Mouse (Mus musculus) E14TG2a.4 (cell line): ENCODE results near the gene BC048507.
A peak's percentile ranks its signal among the peaks of the same experiment; 100 is the strongest.

Experiments used
- H3K27me3 ChIP-seq: 2 replicates; pipeline ENCODE4 v1.6.1; 2014; ENCODE audit warnings: low read length, control low read depth; ENCODE audit not compliant: insufficient read depth
- H3K36me3 ChIP-seq: 2 replicates; pipeline ENCODE4 v1.6.1; 2014; ENCODE audit warnings: low read length, control low read depth; ENCODE audit not compliant: insufficient read depth
- H3K4me1 ChIP-seq: replicated peaks from 2 replicates; pipeline ENCODE4 v1.6.1; 2014; ENCODE audit warnings: low read depth, low read length, control low read depth
- H3K4me3 ChIP-seq: replicated peaks from 2 replicates; pipeline ENCODE4 v1.5.1; 2014; ENCODE audit warnings: mild to moderate bottlenecking, low read length
- H3K9me3 ChIP-seq: 2 replicates; pipeline ENCODE4 v1.6.1; 2014; ENCODE audit warnings: low read length, control low read depth
- CTCF ChIP-seq: conservative IDR thresholded peaks from 2 replicates; pipeline ENCODE4 v1.5.1; 2014; ENCODE audit warnings: low read length
- NANOG ChIP-seq: IDR thresholded peaks from 2 replicates; pipeline ENCODE4 v1.6.1; 2014; ENCODE audit warnings: borderline replicate concordance, low read length, mixed read lengths
- POU5F1 ChIP-seq: IDR thresholded peaks from 2 replicates; pipeline ENCODE4 v1.6.1; 2014; ENCODE audit warnings: low read length, borderline replicate concordance

The BC048507 gene

DNA sequence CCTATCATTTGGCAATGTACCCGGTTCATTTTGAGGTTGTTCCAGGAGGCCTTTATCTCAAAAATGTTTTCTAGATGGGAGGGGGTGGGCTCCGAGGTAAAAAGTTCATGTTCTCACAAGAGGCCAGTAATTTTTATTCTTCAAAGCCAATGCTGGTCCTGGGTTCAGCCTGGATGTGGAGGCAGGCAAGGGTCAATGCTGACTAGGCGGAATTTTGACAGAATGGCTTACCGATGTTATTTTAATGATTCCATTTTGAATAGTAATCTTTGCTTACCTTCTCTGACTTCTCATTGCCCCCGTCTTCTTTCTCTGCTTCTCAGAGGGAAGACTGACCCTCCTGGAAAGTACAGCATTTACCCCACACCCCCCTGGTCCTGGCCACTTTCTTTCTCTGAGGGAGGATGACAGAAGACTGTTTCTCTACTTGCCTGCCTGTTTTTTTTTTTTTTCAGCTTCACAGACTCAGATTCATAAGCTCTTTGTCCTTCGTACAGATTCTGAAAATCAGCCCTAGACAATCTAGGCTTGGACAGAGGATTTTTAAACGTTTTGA is 13.7 kb downstream of the BC048507 start:
- no peaks in the 10 kb centered on the region for H3K9me3 ChIP-seq
- TF ChIP-seq POU5F1 (no peak), NANOG (no peak), CTCF (no peak)
- no peaks in the 10 kb centered on the region for H3K4me1 ChIP-seq
- no peaks in the 10 kb centered on the region for H3K36me3 ChIP-seq
- H3K27me3 ChIP-seq, result no peaks in the 10 kb centered on the region
- no peak overlapping the region for H3K4me3 ChIP-seq

DNA sequence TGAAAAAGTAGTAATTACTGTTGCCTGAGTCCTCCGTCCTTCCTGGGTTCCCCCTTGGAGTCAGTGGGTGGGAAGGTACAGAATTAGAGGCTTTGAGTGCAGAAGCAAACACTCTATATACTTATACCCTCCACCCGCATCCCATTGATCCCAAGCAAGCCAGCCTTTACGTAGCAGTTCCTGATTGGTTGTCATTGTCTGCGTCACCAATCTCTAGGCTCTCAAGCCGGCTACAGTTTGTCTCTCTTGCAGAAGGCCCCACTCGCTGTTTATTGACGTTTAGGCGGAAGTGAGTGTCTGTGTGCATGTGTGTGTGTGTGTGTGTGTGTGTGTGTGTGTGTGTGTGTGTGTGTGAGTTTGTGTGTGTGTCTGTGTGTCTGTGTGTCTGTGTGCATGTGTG is 20.8 kb downstream of the BC048507 start:
- TF ChIP-seq CTCF (no peak), NANOG (no peak), POU5F1 (no peak)
- peaks cover 3% of the 10 kb centered on the region; the same call in 1 of the 2 replicates for H3K9me3 ChIP-seq
- H3K27me3 ChIP-seq, result no peaks in the 10 kb centered on the region
- 0 out of 2 replicates have a peak overlapping the region, but pooled peaks have one; percentile 23 for H3K4me3 ChIP-seq
- peaks cover 7% of the 10 kb centered on the region; the same call in 1 of the 2 replicates for H3K4me1 ChIP-seq
- no peaks in the 10 kb centered on the region for H3K36me3 ChIP-seq

DNA sequence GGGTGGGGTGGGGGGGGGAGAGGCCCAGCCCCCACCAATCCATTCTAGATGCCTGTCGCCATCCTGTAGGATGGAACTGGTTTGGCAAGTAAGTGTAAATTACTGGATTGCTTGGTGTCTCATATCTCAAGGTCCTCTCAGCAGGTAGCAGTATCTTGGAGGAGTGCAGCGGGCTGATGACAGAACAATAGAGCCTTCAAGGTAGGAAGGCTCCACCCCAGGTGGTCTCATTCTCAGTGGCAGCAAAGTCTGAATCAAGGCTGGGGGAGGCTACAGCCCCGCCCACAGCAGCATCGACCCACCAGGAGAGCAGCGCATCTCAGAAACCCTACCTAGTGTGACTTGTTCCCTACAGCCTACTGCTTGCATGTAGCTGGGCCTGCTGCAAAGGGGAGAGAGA is 46.6 kb downstream of the BC048507 start:
- H3K4me3 ChIP-seq, result no peak overlapping the region
- no peaks in the 10 kb centered on the region for H3K36me3 ChIP-seq
- TF ChIP-seq CTCF, result no peak
- peak; percentile 90 for TF ChIP-seq NANOG
- H3K9me3 ChIP-seq, result peaks cover 3% of the 10 kb centered on the region; the same call in 1 of the 2 replicates
- H3K4me1 ChIP-seq, result peaks cover 23% of the 10 kb centered on the region
- H3K27me3 ChIP-seq, result peaks cover 15% of the 10 kb centered on the region
